In genomic region chr12:33253206-33253605, GRCm38 (mm10) we compare ENCODE assay signal across 14 mouse cellular contexts.
DNase-seq lines count a peak whose midpoint lies in the region; ATAC-seq lines count a peak whose summit lies in the region.
"Had no signal": no experiment of that assay in that cellular context is flagged by ENCODE, and none has a peak within 500 bp of the region (broad histone marks: within the 10 kb centered on the region; RNA-seq: fewer than 3 reads in every experiment).

No protein-coding gene starts in this region.

- H3K27ac ChIP-seq in neural tube, embryonic 13.5 days (replicated peaks): peak overlapping the region; percentile 75
- H3K27ac ChIP-seq in midbrain, embryonic 13.5 days: peak overlapping the region; percentile 22; the same call in 1 of the 2 replicates
- H3K27ac ChIP-seq: layer of hippocampus, adult 2 months; liver, embryonic 15.5 days had no signal

- no peak overlapping the region for H3K4me3 ChIP-seq in neural tube, embryonic 13.5 days
- no peak overlapping the region for H3K4me3 ChIP-seq in midbrain, embryonic 13.5 days (replicated peaks)
- H3K4me3 ChIP-seq: layer of hippocampus, adult 2 months; liver, embryonic 15.5 days had no signal

- 0 out of 2 replicates have a peak, but pooled peaks have one; percentile 15 for ATAC-seq in neural tube, embryonic 13.5 days (ENCODE audit: low read depth)
- ATAC-seq in midbrain, embryonic 13.5 days: peak; percentile 58

- peaks cover 7% of the 10 kb centered on the region for H3K36me3 ChIP-seq in neural tube, embryonic 13.5 days
- H3K36me3 ChIP-seq in midbrain, embryonic 13.5 days: peaks cover 10% of the 10 kb centered on the region

- WGBS in neural tube, embryonic 13.5 days: 39% methylated on average over 9 of the region's 9 CpGs
- 28% methylated on average over 9 of the region's 9 CpGs for WGBS in midbrain, embryonic 13.5 days

- H3K9me3 ChIP-seq in neural tube, embryonic 13.5 days: no peaks in the 10 kb centered on the region
- H3K9me3 ChIP-seq in midbrain, embryonic 13.5 days: no peaks in the 10 kb centered on the region
- H3K9me3 ChIP-seq: liver, embryonic 15.5 days had no signal

- DNase-seq in heart, adult 11 months: peak; percentile 85
- no peak for DNase-seq in heart, adult 9 months (ENCODE audit: low spot score in 2 of 2)
- no peak for DNase-seq in neural tube, embryonic 10.5 days (ENCODE audit: extremely low spot score, low spot score)
- DNase-seq in thymus, postnatal 25 days: no peak
- DNase-seq in gastrocnemius, postnatal 4 days (ENCODE audit: low spot score in 2 of 2): no peak
- no peak for DNase-seq in cerebellum, adult 8-10 months
- DNase-seq: gastrocnemius, postnatal 25 days; kidney, adult 18-20 months; right cerebral cortex, postnatal 14 days; thymus, postnatal 14 days had no signal

- no peak overlapping the region for H3K9ac ChIP-seq in neural tube, embryonic 13.5 days
- no peak overlapping the region; the same call in 1 of the 2 replicates for H3K9ac ChIP-seq in midbrain, embryonic 13.5 days (replicated peaks)
- H3K9ac ChIP-seq: liver, embryonic 15.5 days had no signal

- H3K27me3 ChIP-seq in neural tube, embryonic 13.5 days: no peaks in the 10 kb centered on the region
- no peaks in the 10 kb centered on the region for H3K27me3 ChIP-seq in midbrain, embryonic 13.5 days
- H3K27me3 ChIP-seq: liver, embryonic 15.5 days had no signal

- peaks cover 57% of the 10 kb centered on the region for H3K4me1 ChIP-seq in neural tube, embryonic 13.5 days (replicated peaks)
- H3K4me1 ChIP-seq in midbrain, embryonic 13.5 days (replicated peaks): peaks cover 27% of the 10 kb centered on the region
- H3K4me1 ChIP-seq: liver, embryonic 15.5 days had no signal

- no peak overlapping the region for H3K4me2 ChIP-seq in neural tube, embryonic 13.5 days
- H3K4me2 ChIP-seq in midbrain, embryonic 13.5 days (replicated peaks): no peak overlapping the region
- H3K4me2 ChIP-seq: liver, embryonic 15.5 days had no signal
